Mouse (Mus musculus) heart, postnatal 36 days (tissue): ENCODE data around the gene Rnf4. TPM values are rescaled to one million over a fixed set of nuclear protein-coding genes. Genes with fewer than 3 reads are reported as not detected.
A peak's percentile ranks its signal among the peaks of the same experiment; 100 is the strongest.

Experiments used
- DNase-seq, 2 experiments: peaks; one replicate each; pipeline ENCODE4 v3.0.0; 2021 to 2022
- intact Hi-C: fragments of 180-260 bp; cut with DNase I; formaldehyde crosslinking; loops from one replicate; pipeline ENCODE4 v1.15.1; 2025
- total RNA-seq, 2 experiments: library from RNA; stranded (reverse); gene quantifications; 2 replicates each; pipeline ENCODE4 v1.2.3; 2021

Gene Rnf4
- total RNA-seq, 2 experiments from 2014 or later = 31.0 to 31.7 TPM

GRCm38 (mm10) chr5:34335539-34336096 is 471 bp upstream of the Rnf4 start:
- intact Hi-C loops = loop anchor here (2.0 kb wide), 1 partner anchor 33 kb away; the partner anchor contains the start of gene Fam193a
- no peak for DNase-seq

- intact Hi-C loops = loop anchor here (2.0 kb wide), 1 partner anchor 32 kb away; the partner anchor contains the start of gene Fam193a
- DNase-seq = peak; percentile 39 to 43
Measured at GRCm38 (mm10) chr5:34336775-34337450, 824 bp downstream of the Rnf4 start.

- intact Hi-C loops = no loop called here
- no peak for DNase-seq
Measured at GRCm38 (mm10) chr5:34340246-34340645, 4.2 kb downstream of the Rnf4 start.

GRCm38 (mm10) chr5:34352084-34352631 is 16.1 kb downstream of the Rnf4 start:
- no peak for DNase-seq
- intact Hi-C loops = no loop called here

GRCm38 (mm10) chr5:34360261-34360660 is 24.2 kb downstream of the Rnf4 start:
- intact Hi-C loops = loop anchor here (10.0 kb wide), 1 partner anchor 275 kb away; the partner anchor contains the start of gene Mfsd10
- DNase-seq = no peak

GRCm38 (mm10) chr5:34363115-34363514 is 27.0 kb downstream of the Rnf4 start:
- intact Hi-C loops = loop anchor here (10.0 kb wide), 1 partner anchor 272 kb away; the partner anchor contains the start of gene Mfsd10
- DNase-seq = no peak

GRCm38 (mm10) chr5:34368551-34369290 is 32.6 kb downstream of the Rnf4 start:
- intact Hi-C loops = loop anchor here (2.0 to 10.0 kb wide), 2 partner anchors 32 to 266 kb away; partner anchors contain the start of genes Mfsd10 and Rnf4
- DNase-seq = no peak

- intact Hi-C loops = loop anchor here (2.0 to 10.0 kb wide), 4 partner anchors 33 to 265 kb away; partner anchors contain the start of genes Mfsd10, Rnf4 and Tnip2
- peak; percentile 97 for DNase-seq
Measured at GRCm38 (mm10) chr5:34369341-34370021, 33.4 kb downstream of the Rnf4 start, which contains the start of gene Fam193a. Fam193a (plus strand) TSS chr5:34369933.

GRCm38 (mm10) chr5:34370022-34370823 is 34.1 kb downstream of the Rnf4 start:
- intact Hi-C loops = loop anchor here (5.0 kb wide), 2 partner anchors 42 to 142 kb away; partner anchors contain the start of gene Tnip2
- peak; percentile 31 to 41 for DNase-seq

GRCm38 (mm10) chr5:34370840-34371239 is 34.8 kb downstream of the Rnf4 start:
- intact Hi-C loops = loop anchor here (5.0 kb wide), 2 partner anchors 41 to 141 kb away; partner anchors contain the start of gene Tnip2
- no peak for DNase-seq

GRCm38 (mm10) chr5:34372141-34372540 is 36.1 kb downstream of the Rnf4 start:
- intact Hi-C loops = loop anchor here (5.0 kb wide), 2 partner anchors 40 to 140 kb away; partner anchors contain the start of gene Tnip2

GRCm38 (mm10) chr5:34372541-34372940 is 36.5 kb downstream of the Rnf4 start:
- DNase-seq = no peak
- intact Hi-C loops = loop anchor here (5.0 kb wide), 2 partner anchors 40 to 140 kb away; partner anchors contain the start of gene Tnip2

More at GRCm38 (mm10) chr5:34372141-34372540, 36.1 kb downstream of the Rnf4 start:
- DNase-seq = no peak

GRCm38 (mm10) chr5:34378787-34379186 is 42.7 kb downstream of the Rnf4 start:
- DNase-seq = no peak
- intact Hi-C loops = no loop called here

GRCm38 (mm10) chr5:34381700-34382099 is 45.6 kb downstream of the Rnf4 start:
- no peak for DNase-seq
- intact Hi-C loops = no loop called here

- no peak for DNase-seq
- intact Hi-C loops = no loop called here
Measured at GRCm38 (mm10) chr5:34385616-34386015, 49.5 kb downstream of the Rnf4 start.

GRCm38 (mm10) chr5:34386744-34387143 is 50.7 kb downstream of the Rnf4 start:
- intact Hi-C loops = no loop called here
- DNase-seq = no peak

- no peak for DNase-seq
- intact Hi-C loops = no loop called here
Measured at GRCm38 (mm10) chr5:34393251-34393650, 57.2 kb downstream of the Rnf4 start.

- intact Hi-C loops = no loop called here
- DNase-seq = no peak
Measured at GRCm38 (mm10) chr5:34395347-34395746, 59.3 kb downstream of the Rnf4 start.
